Mouse (Mus musculus) hindbrain, embryonic 13.5 days (tissue): ENCODE measurements around the gene Ddx56. TPM values are rescaled to one million over a fixed set of nuclear protein-coding genes. Genes with fewer than 3 reads are reported as not detected.
"Not testable (repeated sequence)": the region's sequence is repeated elsewhere in the genome, so short reads cannot be mapped to it uniquely, and the experiment has no call there.

Experiments used
- ATAC-seq: fragments of 200-750 bp; cut with Nextera tagmentation; 2 replicates; pipeline ENCODE4 v1.8.0; 2017; ENCODE audit warnings: moderate TSS enrichment; ENCODE audit not compliant: low FRiP score
- H3K27ac ChIP-seq: fragments of 300-500 bp; sonication (generic); 2 replicates; pipeline ENCODE4 v1.5.1; 2015; ENCODE audit warnings: inconsistent platforms, mild to moderate bottlenecking, moderate library complexity
- H3K27me3 ChIP-seq: fragments of 300-500 bp; sonication (generic); 2 replicates; pipeline ENCODE4 v1.6.1; 2015; ENCODE audit warnings: mild to moderate bottlenecking, inconsistent platforms
- H3K36me3 ChIP-seq: fragments of 300-500 bp; sonication (generic); 2 replicates; pipeline ENCODE4 v1.6.1; 2015; ENCODE audit warnings: mild to moderate bottlenecking, inconsistent platforms
- H3K4me1 ChIP-seq: fragments of 300-500 bp; sonication (generic); replicated peaks from 2 replicates; pipeline ENCODE4 v1.6.1; 2015; ENCODE audit warnings: inconsistent platforms
- H3K4me2 ChIP-seq: fragments of 300-500 bp; sonication (generic); 2 replicates; pipeline ENCODE4 v1.6.1; 2015; ENCODE audit warnings: inconsistent platforms, mild to moderate bottlenecking, moderate library complexity
- H3K4me3 ChIP-seq: fragments of 300-500 bp; sonication (generic); 2 replicates; pipeline ENCODE4 v1.5.1; 2015; ENCODE audit warnings: mild to moderate bottlenecking, inconsistent platforms
- H3K9ac ChIP-seq: fragments of 300-500 bp; sonication (generic); 2 replicates; pipeline ENCODE4 v1.6.1; 2015; ENCODE audit warnings: mild to moderate bottlenecking, inconsistent platforms
- H3K9me3 ChIP-seq: fragments of 300-500 bp; sonication (generic); 2 replicates; pipeline ENCODE4 v1.6.1; 2016; ENCODE audit warnings: inconsistent platforms
- WGBS: fragments of 180-500 bp; shearing (Covaris S2); methylation state at CpG from one replicate; pipeline ENCODE4 v1.1.7; 2015; 5-methylcytosine and 5-hydroxymethylcytosine counted together
- polyA plus RNA-seq: library from polyadenylated mRNA; unstranded; fragments of >200 nt; fragmentation: Nextera tagmentation; extraction: Ambion mirVana; gene quantifications from 2 replicates; pipeline ENCODE4 v1.2.1, GENCODE M21; 2015

The Ddx56 gene
- polyA plus RNA-seq, 1 experiment from 2014 or later: 67.4 TPM

DNA sequence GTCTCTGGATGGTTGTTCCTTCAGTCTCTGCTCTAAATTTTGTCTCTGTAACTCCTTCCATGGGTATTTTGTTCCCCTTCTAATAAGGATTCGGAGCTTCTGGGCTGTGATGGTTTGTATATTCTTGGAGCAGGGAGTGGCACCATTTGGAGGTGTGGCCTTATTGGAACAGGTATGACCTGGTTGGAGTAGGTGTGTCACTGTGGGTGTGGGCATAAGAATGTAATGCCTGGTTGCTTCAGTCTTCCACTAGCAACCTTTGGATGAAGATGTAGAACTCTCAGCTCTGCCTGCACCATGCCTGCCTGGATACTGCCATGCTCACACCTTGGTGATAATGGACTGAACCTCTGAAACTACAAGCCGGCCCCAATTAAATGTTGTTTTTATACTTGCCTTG lies 13.0 kb downstream of the Ddx56 start:
- not testable (repeated sequence) for H3K4me3 ChIP-seq, H3K9ac ChIP-seq, H3K27me3 ChIP-seq, H3K4me2 ChIP-seq, H3K4me1 ChIP-seq, ATAC-seq, H3K9me3 ChIP-seq, H3K27ac ChIP-seq
- WGBS: 89% methylated on average over 2 of the region's 2 CpGs
- peaks cover 26% of the 10 kb centered on the region for H3K36me3 ChIP-seq

DNA sequence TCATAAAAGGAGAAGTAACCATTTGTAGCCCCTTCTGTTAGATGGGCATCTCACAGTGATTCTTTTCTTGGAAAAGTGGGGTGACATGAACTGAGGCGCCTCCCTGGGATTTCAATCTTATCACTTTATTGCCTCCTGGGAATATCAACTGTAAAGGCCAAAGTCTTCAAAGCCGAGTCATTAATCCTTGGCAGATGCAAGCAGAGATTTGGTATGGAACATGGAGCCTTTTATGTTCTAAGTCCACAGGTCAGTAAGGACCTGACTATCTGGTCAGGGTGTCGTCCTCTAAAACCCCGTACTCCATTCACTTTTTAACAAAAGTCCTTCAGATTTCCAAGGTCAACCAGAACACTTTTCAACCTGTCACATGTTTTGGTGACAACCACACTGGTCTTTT lies 14.7 kb downstream of the Ddx56 start:
- Histone ChIP-seq H3K4me2 (no peak overlapping the region), H3K27me3 (no peaks in the 10 kb centered on the region), H3K9me3 (no peaks in the 10 kb centered on the region), H3K36me3 (peaks cover 8% of the 10 kb centered on the region), H3K4me3 (no peak overlapping the region), H3K9ac (no peak overlapping the region), H3K27ac (no peak overlapping the region), H3K4me1 (no peaks in the 10 kb centered on the region)
- ATAC-seq: no peak
- 94% methylated on average over 4 of the region's 4 CpGs for WGBS

DNA sequence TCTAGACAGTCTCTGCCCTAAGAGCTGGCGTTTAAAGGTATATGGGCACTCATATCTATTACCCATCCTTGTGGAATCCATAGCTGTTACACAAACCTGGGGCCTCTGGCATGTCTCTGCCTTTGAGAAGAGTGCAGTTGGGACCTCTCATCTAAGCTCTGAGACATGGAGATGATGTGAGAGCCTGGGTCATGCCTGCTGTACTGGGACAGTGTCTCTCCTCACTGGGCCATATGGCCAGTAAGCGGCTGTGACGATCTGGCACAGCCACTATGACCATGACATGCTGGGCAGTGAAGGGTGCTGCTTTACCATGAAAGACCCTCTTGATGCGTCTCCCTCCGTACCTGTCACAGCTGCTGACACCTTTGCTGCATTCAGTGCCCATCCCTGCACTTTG lies 15.3 kb downstream of the Ddx56 start:
- Histone ChIP-seq H3K36me3 (peaks cover 4% of the 10 kb centered on the region), H3K27me3 (no peaks in the 10 kb centered on the region), H3K9ac (no peak overlapping the region), H3K4me3 (no peak overlapping the region), H3K4me2 (no peak overlapping the region), H3K27ac (no peak overlapping the region), H3K4me1 (no peaks in the 10 kb centered on the region), H3K9me3 (no peaks in the 10 kb centered on the region)
- no peak for ATAC-seq
- WGBS: 92% methylated on average over 5 of the region's 5 CpGs

DNA sequence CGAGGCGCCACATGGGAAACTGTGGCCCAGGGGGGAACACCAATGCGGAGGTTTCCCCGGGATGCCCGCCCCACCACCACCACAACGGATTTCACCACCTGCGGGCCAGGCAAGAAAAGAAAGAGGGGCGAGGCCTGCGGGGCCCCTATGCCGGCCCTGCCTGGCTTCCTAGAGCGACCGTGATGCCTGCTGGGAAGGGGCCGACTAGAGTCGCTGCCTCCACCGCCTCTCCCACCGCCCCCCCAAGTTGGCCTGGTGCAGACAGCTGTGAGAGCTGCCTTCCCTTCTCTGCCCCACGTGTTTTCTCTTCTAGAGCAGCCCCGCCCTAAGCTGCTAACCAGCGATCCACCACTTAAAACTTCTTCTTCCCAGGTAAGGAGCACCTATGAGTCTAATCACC lies 22.9 kb downstream of the Ddx56 start:
- H3K4me1 ChIP-seq: no peaks in the 10 kb centered on the region
- WGBS: 48% methylated on average over 19 of the region's 19 CpGs
- no peak for ATAC-seq
- no peaks in the 10 kb centered on the region for H3K27me3 ChIP-seq
- no peak overlapping the region for H3K4me3 ChIP-seq
- no peak overlapping the region for H3K27ac ChIP-seq
- no peak overlapping the region for H3K9ac ChIP-seq
- no peaks in the 10 kb centered on the region for H3K36me3 ChIP-seq
- no peak overlapping the region for H3K4me2 ChIP-seq
- H3K9me3 ChIP-seq: no peaks in the 10 kb centered on the region

DNA sequence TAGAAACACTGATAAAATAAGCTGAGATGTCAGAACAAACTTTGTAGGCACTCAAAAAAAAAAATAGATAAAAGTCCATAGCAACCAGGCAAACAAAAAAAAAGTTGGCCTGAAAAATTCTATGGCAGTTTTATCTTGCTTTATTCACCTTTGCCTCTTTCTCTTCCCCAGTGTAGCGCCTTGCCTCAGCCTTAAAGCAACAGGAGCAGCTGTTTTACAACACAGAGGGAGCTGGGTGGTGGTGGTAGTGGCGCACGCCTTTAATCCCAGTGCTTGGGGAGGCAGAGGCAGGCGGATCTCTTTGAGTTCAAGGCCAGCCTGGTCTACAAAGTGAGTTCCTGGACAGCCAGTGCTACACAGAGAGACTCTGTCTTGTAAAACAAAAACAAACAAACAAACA lies 34.5 kb downstream of the Ddx56 start:
- H3K4me1 ChIP-seq: no peaks in the 10 kb centered on the region
- no peaks in the 10 kb centered on the region for H3K27me3 ChIP-seq
- H3K4me2 ChIP-seq: no peak overlapping the region
- 83% methylated on average over 4 of the region's 4 CpGs for WGBS
- H3K9me3 ChIP-seq: 0 out of 2 replicates have a peak, but pooled peaks cover 10% of the 10 kb centered on the region
- no peak overlapping the region for H3K9ac ChIP-seq
- H3K27ac ChIP-seq: no peak overlapping the region
- H3K4me3 ChIP-seq: no peak overlapping the region
- no peaks in the 10 kb centered on the region for H3K36me3 ChIP-seq
- no peak for ATAC-seq

DNA sequence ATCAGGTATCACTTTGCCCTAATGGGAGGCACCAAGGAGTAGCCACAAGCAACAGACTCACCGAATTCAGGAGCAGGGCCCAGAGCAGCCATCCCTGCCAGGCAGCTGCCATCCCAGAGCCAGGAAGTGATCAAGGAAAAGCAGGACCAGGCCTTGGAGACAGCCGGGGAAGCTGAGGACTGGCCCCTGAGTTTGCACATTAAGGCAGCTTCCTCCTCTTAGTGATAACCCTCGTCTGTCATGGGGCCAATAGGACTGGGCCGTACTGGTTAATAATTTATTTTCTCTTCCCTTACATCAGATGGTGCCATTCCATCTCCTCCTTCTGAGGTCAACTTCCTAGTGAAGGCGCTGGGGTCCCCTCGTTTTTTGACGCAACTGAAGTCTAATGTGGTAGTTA lies 37.6 kb downstream of the Ddx56 start, which contains the start of gene Npc1l1:
Gene Npc1l1, minus strand, starts transcription at position 132 of the 400 bp plus-strand sequence.
- H3K36me3 ChIP-seq: no peaks in the 10 kb centered on the region
- 84% methylated on average over 7 of the region's 7 CpGs for WGBS
- 0 out of 2 replicates have a peak, but pooled peaks cover 8% of the 10 kb centered on the region for H3K27me3 ChIP-seq
- H3K9ac ChIP-seq: no peak within 1 kb of the TSS
- 0 out of 2 replicates have a peak, but pooled peaks cover 5% of the 10 kb centered on the region for H3K9me3 ChIP-seq
- H3K4me3 ChIP-seq: no peak within 1 kb of the TSS
- H3K27ac ChIP-seq: no peak within 1 kb of the TSS
- H3K4me1 ChIP-seq: no peaks in the 10 kb centered on the region
- no peak for ATAC-seq
- no peak within 1 kb of the TSS for H3K4me2 ChIP-seq

DNA sequence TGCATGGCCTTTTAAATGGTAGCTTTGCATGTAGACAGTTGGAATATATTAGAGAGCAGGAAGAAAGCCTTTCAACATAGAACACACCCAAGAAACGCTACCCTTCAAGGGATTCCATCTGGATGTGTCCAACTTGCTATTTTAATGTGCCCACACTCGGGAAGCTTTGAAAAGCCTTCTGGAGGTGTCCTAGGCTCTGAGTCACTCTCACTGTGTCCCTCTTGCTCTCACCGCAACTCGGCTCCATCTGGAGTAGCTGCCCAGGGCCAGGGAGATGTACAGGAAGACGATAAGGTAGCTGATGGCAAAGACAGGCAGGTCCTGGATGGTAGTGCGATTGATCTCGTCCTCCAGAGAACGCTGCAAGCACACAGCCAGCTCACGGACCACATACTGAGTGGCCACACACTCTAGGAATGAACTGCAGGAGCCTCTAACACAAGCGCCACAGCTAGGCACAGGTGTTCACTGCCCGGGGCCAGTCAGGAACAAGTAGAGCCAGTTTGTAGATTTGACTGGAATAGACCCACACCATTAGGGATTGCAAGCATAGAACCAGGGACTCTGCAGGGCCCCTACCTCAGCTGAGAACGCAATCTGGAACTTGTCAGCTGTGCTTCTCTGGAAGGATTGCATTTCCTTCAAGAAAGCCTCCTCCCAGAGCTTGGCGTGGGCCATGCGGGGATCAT lies 42.9 kb downstream of the Ddx56 start:
- Histone ChIP-seq H3K4me1 (no peaks in the 10 kb centered on the region), H3K27me3 (0 out of 2 replicates have a peak, but pooled peaks cover 8% of the 10 kb centered on the region), H3K36me3 (no peaks in the 10 kb centered on the region), H3K9ac (no peak overlapping the region), H3K9me3 (no peaks in the 10 kb centered on the region), H3K4me3 (no peak overlapping the region), H3K27ac (no peak overlapping the region), H3K4me2 (no peak overlapping the region)
- WGBS: 81% methylated on average over 14 of the region's 14 CpGs
- no peak for ATAC-seq

DNA sequence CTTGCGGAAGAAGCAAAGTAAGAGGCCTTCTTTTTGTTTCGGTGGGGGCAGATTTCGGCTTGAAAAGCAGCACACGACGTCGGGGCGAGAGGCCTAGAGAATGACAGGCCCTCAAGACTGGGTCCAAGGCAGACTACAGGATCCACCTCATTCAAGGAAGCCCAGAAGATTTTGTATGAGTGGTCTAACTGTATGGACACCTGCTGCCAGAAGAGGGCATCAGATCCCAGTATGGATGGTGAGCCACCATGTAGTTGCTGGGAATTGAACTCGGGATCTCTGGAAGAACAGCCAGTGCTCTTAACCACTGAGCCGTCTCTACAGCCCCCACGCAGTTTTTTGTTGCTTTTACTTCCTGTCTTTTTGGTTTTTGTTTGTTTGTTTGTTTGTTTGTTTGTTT lies 45.4 kb downstream of the Ddx56 start:
- no peaks in the 10 kb centered on the region for H3K9me3 ChIP-seq
- H3K27me3 ChIP-seq: 0 out of 2 replicates have a peak, but pooled peaks cover 11% of the 10 kb centered on the region
- no peaks in the 10 kb centered on the region for H3K4me1 ChIP-seq
- H3K27ac ChIP-seq: no peak overlapping the region
- no peak overlapping the region for H3K9ac ChIP-seq
- ATAC-seq: no peak
- H3K4me3 ChIP-seq: no peak overlapping the region
- H3K36me3 ChIP-seq: no peaks in the 10 kb centered on the region
- no peak overlapping the region for H3K4me2 ChIP-seq
- WGBS: 93% methylated on average over 10 of the region's 10 CpGs

DNA sequence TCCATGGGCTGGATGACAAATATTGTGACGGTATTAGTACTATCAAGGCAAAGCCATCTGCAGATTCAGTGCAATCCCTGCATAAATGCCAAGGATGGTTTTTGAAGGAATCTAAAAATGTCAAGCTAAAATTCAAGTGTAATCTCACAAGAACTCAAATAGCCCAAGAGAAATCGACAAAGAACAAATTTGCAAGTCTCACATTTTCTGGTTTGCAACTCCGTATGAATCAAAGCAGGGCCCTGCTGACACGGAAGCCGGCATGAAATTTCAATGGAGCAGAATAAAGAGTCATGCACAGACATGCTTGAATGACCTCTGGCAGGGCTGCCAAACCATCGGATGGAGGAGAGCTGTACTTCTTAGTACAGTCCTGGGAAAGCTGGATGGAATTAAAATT lies 47.6 kb downstream of the Ddx56 start:
- Histone ChIP-seq H3K4me3 (no peak overlapping the region), H3K9ac (no peak overlapping the region), H3K9me3 (no peaks in the 10 kb centered on the region), H3K27ac (no peak overlapping the region), H3K27me3 (0 out of 2 replicates have a peak, but pooled peaks cover 3% of the 10 kb centered on the region), H3K36me3 (no peaks in the 10 kb centered on the region), H3K4me2 (no peak overlapping the region), H3K4me1 (no peaks in the 10 kb centered on the region)
- no peak for ATAC-seq
- WGBS: 78% methylated on average over 6 of the region's 6 CpGs

DNA sequence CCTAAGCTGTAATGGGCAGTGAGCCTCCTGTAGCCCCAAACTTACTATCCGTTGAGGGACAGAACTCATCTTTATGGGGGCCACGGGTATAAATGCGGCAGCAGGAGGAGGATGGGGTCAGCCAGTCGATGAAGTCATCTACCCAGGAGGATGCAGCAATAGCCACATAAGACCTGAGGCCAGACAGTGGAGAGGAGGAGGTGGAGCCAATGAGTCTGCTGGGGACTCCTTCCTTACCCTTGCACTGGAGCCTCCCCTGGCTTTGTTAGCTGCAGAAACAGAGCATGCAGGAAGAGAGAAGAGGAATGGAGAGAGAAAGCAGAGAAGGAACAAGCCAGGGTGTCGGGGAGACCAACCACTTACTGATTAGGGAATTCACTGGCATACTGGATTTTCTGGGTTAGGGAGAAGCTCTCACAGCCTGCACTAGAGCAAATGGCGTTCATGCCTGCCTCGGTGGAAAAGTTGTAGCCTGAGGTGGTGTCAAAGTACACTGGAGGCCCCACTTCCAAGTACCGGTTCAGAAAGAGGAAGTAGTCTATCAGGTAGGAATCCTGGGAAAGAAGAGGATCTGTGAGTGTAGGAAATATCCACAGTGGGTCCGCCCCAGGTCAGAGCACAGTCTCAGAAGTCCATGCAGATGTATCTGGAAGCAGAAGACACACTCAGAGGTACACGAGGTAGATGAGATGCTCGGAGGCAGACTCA lies 49.2 kb downstream of the Ddx56 start:
- H3K27me3 ChIP-seq: 0 out of 2 replicates have a peak, but pooled peaks cover 3% of the 10 kb centered on the region
- 84% methylated on average over 11 of the region's 11 CpGs for WGBS

DNA sequence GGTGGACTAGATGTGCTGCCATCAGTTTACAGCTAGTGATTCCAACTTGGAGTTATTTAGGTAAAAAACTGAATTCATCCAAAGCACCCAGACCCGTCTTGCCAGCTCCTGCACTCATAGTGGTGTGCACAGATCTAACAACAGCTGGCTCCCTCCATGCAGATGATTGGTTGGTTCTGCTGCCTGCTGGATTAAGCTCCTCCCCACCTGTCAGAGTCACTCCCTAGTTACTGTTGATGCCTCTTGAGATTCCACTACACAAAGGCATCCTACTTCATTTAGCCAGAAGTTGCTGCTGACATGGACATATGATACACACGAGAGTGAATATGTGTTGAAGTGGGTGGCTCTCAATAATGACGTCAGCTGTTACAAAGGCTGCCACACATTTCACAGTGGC lies 50.7 kb downstream of the Ddx56 start:
- no peak overlapping the region for H3K4me2 ChIP-seq
- 59% methylated on average over 3 of the region's 3 CpGs for WGBS

More for the DNA sequence above, 49.2 kb downstream of the Ddx56 start:
- no peaks in the 10 kb centered on the region for H3K4me1 ChIP-seq
- H3K9ac ChIP-seq: no peak overlapping the region
- no peak for ATAC-seq
- no peak overlapping the region for H3K4me3 ChIP-seq
- no peak overlapping the region for H3K27ac ChIP-seq
- no peaks in the 10 kb centered on the region for H3K9me3 ChIP-seq
- no peak overlapping the region for H3K4me2 ChIP-seq
- H3K36me3 ChIP-seq: no peaks in the 10 kb centered on the region

More for the DNA sequence above, 50.7 kb downstream of the Ddx56 start:
- Histone ChIP-seq H3K4me3 (no peak overlapping the region), H3K9me3 (no peaks in the 10 kb centered on the region), H3K4me1 (no peaks in the 10 kb centered on the region), H3K27ac (no peak overlapping the region), H3K9ac (no peak overlapping the region), H3K27me3 (0 out of 2 replicates have a peak, but pooled peaks cover 3% of the 10 kb centered on the region), H3K36me3 (no peaks in the 10 kb centered on the region)
- no peak for ATAC-seq
